Mouse (Mus musculus) telencephalon, adult 2 months (tissue): ENCODE measurements around the gene Grb2.
A peak's percentile ranks its signal among the peaks of the same experiment; 100 is the strongest.

Experiments used
- DNase-seq: peaks from one replicate; pipeline ENCODE4 v3.0.0-alpha.2; 2011; ENCODE audit warnings: low read depth, low spot score

Grb2 gene

DNA sequence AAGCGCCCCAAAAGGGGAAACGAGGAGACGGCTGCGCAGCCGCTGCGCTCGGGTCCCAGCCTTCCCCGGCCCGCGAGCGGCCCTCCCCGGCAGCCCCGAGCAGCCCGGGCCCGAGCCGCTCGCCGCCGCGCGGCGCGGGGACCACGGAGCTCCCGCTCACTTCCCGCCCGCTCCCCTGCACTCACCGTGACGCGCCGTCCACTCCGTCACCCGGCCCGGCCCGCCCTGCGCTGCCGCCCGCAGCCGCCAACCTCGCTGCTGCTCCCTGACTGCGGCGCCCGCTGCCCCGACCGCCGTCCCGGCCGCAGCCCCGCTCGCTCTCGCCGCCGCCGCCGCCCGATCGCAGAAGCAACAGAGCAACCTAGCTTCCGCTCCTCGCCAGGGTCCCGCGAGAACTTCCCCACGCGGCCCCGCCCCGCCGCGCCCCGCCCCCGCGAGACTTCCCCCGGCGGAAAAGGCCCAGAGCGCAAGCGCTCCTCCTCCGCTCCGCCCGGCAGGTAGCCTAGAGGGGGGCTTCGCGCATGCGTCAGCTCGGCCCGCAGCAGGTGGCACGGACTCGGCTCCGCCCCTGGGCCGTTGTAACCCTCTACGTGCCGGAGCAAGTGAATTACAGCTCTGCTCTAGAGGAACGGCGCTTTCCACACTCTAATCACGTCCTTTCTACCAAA lies at the start of gene Grb2:
Gene Grb2, minus strand, starts transcription at position 389 of the 668 bp plus-strand sequence.
- DNase-seq, result peak; percentile 92

DNA sequence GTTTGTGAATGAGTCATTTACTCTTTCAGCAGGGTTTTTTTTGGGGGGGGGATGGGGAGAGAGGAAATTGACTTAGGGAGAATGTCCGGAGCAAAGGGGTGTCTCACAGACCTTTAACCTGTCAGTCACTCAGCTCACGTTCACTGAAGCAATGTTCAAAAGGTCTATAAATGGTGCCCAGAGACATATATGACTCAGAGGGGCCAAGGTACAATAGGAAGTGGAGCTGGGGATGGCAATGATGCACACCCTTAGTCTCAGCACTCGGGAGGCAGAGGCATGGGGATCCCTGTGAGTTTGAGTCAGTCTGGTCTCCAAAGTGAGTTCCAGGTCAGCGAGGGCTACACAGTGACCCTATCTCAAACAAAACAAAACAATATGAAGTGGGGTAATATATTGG lies 45.1 kb upstream of the Grb2 start:
- DNase-seq, result no peak

DNA sequence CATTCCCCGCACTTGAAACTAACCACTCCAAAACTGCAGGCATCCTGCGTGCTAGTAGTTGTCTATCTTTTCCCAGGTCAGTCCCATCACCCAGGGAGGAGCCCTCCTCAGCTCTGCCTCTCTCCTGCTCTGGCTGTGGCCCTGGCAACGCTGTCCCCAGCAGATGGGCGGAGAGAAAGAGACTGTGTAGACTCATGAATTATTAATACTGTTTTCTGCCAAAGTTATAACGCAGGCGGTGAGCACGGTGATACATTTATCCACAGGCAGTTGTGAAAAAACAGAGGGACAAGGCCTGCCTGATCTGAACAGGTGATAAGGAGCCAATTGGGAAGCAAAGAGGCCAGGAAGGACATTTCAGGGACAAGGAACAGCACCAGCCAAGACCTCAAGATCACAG lies 44.3 kb upstream of the Grb2 start:
- DNase-seq, result no peak

DNA sequence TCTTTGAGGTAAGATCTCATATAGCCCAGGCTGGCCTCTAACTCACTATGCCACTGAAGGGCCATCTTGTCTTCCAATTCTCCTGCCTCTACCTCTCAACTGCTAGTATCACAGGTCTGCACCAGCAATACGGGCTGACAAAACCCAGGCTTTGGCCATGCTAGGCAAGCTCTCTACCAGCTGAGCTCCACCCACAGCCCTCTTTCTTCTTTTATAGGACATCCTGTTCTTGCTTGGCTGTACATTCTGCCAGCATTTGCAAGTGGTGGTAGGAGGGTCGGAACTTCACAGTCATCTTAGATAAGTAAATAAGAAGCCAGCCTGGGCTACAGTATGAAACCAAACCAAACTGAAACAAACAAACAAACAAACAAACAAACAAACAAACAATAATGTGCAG lies 43.3 kb upstream of the Grb2 start:
- DNase-seq, result no peak

DNA sequence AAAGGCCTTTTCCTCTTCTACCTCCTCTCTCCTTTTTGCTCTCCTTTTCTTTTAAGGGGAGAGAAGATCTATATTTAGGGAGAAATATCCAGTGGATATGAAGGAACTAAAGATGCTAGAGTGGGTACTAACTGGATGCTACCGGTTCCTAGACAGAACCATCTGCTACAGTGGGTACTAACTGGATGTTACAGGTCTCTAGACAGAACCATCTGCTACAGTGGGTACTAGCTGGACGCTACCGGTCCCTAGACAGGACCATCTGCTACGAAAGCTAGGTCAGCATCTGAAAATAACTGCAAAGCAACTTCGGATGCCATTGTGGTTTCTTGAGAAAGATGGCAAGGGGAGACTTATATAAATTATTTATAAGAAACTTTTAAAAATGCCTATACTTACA lies 41.4 kb upstream of the Grb2 start:
- DNase-seq, result no peak

DNA sequence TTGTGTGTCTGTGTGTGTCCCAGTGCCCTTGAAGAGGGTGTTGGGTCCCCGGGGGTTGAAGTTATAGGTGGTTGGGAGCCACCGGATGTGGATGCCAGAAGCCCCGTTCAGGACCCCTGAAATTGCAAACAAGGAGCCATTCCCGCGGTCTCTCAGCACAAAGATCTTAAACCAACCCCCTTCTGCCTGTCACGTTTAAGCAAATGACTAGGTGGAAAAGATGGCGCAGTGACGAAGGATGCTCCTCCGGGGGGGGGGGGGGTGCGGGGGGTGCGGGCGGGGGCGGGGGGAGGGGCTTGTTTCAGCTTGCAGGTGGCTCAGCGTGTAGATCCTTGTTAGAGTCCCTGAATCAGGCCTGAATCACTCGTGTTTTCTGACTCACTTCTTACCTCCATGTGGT lies 39.0 kb upstream of the Grb2 start:
- DNase-seq, result no peak

DNA sequence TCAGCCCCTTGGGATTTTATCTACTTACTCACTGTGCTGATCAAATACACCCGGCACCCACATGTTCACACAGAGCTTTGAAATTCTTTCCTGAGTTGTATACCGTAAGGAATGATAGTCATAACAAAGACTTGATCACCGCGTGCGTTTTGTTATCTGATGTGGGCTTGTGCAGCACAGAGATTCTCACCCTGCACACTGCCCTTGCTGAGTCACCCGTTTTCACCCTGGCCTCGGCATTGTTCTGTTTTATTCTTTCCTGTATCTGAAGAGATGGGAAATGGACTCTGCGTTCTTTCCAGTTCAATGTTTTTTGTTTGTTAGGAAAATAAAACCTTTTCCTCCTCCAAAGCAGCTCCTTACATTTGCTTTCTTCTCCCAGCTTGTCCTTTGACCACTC lies 38.4 kb upstream of the Grb2 start:
- no peak for DNase-seq

DNA sequence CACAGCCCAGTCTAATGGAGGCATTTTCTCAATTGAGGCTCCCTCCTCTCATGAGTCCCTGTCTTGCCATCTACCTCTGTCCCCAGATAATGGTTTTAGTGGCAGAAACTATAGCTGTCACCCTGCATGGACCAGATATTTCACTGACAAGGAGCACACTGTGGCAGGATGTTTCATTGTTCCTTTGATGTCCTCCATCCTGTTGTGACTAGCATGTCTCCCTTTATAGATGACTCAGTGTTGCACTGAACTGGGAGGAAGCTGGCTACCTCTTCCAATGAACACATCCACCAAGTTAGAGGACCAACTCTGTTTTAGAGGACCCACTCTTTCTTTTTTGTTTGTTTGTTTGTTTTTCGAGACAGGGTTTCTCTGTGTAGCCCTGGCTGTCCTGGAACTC lies 37.7 kb upstream of the Grb2 start:
- DNase-seq, result no peak

DNA sequence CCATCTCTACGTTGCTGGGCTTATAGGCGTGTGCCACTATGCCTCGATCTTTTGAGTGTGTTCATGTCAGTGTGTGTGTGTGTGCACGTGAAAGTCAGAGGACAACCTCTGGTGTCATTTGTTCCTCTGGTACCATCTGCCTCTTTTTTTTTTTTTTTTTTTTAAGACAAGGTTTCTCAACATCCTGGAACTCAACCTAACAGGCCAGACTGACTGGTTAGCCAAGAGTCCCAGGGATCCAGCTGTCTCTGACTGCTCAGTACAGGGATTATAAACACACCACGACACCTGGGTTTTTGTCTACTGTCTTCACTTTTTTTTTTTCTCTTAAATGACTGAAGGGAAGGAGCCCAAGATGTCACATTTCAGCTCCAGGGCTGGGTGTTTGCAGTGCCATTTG lies 36.0 kb upstream of the Grb2 start:
- no peak for DNase-seq

DNA sequence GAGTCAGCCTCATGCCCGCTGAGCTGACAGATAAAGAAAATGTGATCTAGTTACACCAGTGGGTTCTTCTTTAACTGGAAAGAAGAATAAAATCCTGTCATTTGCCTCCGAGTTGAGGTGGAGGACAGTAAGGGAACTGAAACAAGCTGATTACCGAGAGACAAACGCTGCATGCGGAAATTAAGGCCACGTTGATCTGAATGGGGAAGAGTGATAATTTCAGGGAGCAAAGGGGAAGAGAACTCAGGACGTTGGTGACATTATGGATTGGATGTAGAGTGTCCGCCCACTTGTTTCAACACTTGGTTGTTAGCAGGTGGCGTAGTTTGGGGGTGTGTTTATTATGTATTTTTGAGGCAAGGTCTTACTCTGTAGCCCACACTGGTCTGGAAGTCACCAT lies 34.5 kb upstream of the Grb2 start:
- DNase-seq, result no peak

DNA sequence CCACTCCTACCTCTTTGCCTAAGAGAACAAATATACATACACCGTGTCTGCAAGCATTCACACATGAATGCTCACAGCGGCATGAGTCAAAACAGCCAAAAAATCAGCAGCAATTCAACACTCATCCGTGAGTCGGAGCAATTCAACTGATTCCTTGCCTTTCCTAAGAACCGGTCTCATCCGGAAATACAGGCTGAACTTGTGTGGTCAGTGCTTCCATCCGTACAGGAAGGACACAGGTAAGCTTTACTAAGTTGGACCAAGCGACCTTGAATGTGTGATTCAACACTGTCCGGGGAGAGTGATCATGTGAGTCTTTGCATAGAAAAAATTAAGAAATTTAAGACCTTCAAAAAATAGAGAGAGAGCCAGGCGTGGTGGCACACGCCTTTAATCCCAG lies 32.7 kb upstream of the Grb2 start:
- no peak for DNase-seq

DNA sequence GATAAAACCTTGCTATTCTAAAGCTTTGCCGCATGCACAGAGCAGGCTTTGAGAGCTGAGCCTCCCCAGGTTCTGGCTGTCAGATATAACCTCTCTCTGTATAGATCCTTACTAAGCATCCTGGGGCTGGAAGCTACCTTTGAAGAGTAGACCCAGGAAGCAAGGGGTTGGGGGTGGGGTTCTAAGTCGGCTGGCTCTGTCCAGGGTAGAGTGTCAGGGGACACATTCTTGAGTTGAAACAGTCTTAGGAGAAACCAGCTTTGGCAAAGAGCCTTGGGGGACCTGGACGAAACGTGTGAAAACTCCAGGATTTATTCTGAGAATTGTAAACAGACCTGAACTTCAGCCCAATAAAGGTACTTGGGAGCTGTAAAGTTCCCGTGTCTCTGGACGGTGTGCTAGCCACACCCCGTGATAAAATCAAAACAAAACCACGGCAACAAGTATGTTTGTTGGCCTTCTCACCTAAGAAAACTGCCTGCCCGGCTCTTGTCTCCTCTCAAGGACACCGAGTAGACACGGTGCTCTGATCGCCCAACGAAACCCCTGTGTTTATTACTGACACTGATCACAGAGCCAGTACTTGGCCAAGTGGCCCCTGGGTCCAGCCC lies 30.0 kb upstream of the Grb2 start:
- DNase-seq, result no peak

DNA sequence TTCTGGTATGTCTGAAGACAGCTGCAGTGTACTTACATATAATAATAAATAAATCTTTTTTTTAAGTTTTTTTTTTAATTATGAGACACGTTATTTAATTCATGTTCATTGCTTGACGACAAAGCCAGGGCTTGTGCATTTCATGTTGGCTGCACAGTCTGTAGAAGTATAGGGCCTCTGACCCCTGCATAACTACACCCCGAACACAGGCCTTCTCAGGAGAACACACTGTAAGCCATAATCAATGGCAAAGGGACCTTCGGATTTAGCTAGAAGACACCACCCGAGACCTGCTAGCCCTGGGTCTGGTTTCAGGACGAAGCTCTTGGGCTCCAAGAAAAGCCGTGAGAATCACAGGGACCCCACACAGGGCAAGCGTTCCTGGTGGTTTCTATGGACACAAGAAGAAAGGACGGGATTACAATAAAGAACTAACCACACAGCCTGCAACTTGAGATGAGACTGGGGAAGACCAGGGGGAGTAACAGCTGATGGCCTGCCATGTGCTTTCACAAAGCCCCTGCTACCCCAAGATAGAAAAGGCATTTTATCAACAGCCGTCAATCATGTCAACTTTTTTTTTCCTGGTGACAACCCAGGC lies 29.3 kb upstream of the Grb2 start:
- DNase-seq, result no peak

DNA sequence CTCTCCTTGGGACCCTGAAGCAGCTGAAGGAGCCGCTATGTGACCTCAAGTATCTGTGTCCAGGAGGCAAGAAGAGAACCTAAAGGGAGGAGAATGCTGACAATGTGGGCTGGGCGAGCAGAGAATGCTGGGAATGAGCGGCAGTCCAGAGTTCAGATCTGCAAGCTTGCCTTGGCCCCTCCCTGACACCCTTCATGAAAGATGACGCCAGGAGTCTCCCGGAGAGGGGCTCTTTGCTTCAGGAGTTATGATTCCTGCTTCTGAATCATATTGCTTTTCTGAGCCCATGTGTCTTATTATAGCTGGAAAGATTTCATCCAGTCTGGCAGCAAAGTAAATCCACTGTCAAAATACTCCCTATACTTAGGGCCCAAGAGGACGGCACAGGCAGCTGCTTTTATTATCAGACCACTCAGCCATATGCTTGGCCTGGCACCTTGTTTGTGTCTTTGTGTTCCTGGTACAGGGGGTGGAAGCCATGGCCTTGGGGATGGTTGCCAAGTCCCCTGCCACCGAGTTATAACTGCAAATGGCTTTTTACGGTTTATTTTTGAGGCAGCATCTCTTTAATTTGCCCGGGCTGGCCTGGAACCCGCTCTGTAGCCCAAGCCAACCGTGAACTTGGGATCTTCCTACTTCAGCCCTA lies 25.8 kb upstream of the Grb2 start:
- DNase-seq, result no peak

DNA sequence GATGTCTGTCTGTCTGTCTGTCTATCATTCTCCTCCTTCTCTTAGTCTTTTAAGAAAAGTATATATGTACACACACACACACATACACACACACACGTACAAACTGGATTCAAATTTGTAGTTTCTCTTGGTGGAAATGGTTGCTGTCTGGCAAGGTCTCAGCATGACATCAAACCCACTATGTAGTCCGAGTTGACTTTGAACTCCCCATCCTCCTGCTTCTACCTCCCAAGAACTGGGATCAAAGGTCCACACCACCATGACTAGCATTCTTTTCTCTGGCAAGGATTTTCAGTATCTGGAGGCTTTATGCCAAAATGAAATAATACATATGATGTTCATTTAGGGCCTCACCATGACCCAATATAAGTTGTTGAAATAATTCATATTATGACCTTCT lies 14.8 kb upstream of the Grb2 start:
- no peak for DNase-seq

DNA sequence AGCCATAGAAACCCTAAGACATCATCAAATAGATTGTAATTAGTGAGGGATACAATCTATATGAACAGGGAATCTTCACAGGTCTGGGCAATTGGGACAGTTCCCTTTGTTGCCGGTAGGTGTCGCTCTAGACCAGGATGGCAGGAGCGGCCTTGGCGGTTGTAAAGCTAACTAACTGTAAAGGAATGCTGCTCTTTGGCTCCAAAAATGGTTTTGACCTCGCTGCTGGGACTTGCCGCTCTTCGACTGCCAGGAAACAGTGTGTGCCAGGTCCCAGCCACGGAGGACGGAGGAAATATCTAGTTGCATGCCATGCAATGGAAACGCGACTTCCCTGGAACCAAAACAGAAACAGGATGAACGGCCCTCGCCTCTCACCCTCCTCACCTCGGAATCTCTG lies 14.2 kb upstream of the Grb2 start:
- DNase-seq, result no peak

DNA sequence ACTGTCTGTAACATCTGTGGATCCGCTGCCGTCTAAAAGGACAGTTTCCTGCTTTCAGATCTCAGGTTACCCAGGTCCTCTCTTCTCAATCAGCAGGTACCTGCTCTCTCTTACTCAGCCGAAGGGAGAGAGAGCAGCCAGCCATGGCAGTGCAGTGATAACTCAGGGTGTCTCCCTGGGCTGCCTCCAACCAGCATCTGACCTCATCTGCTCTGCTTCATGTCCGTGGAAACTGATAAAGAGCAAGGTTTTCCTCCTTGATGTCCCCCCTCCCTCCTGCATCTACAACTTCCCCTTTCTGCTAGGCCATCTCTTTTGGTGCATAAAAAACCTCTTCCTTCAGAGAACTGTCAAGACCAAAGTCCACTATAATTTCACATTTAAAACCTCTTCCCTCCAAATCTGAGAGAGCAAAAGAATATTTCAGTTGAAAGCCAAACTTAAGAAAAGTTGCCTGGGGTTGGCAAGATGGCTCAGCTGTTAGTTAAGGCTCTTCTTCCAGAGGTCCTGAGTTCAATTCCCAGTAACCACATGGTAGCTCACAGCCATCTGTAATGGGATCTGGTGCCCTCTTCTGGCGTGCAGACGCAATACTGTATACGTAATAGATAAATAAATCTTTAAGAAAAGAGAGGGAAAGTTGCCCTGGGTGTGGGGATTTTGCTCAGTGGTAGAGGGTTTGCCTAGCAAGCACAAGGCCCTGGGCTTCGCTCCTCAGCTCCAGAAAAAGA lies 9.4 kb upstream of the Grb2 start:
- no peak for DNase-seq

DNA sequence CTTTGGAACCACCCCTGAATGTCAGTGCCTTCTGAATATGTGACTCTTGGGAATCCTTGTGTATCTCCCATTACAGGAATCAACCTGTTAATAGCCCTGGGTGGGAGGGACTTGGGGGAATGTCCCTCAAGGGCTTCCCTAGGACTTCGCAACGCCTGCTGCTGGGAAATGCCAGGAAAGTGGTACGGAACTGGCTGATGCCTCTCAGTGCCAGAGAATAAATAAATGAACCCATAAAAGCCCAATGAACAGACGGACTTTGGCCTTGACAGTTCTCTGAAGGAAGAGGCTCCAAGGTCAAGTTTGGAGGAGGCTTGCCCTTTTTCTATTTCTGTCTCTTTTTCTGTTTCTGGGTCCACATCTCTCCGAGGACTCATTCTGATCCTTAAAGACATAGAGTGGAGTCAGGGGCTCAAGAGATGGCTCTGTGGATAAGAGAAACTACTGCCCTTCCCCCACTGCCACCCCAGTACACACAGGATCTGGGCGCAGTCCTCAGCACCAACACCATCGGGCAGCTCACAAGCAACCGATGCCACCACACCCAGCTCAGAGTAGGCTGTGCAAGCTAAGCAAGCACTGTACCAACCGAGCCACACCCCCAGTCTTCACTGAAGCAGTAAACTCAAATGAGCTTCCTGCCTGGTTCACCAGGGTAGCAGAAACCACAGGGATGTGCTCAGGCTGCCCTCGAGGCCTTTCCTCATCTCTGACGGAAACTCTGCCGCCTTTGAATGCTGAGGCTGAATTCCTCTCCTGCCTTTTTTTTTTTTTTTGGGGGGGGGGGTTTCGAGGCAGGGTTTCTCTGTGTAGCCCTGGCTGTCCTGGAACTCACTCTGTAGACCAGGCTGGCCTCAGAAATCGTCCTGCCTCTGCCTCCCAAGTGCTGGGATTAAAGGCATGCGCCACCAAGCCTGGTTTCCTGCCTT lies 8.3 kb upstream of the Grb2 start:
- no peak for DNase-seq

DNA sequence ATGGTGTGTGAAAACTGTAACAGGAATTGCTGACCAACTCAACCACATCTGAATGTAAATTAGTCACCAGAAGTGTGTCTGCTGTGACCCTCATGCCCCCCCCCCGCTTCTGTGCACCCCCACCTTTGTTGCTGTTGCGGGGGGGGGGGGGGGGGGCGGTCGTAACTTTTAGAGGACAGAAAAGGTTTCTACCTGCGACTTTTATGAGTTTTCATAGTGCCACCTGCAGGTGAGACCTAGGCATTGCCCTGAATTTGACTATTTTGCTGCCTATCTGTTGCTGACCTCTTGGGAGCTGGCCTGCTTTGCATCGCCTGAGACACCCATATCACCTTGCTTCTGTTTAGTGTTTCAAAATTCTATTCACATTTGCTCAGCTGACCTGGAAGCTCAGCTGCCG lies 6.1 kb upstream of the Grb2 start:
- DNase-seq, result no peak

DNA sequence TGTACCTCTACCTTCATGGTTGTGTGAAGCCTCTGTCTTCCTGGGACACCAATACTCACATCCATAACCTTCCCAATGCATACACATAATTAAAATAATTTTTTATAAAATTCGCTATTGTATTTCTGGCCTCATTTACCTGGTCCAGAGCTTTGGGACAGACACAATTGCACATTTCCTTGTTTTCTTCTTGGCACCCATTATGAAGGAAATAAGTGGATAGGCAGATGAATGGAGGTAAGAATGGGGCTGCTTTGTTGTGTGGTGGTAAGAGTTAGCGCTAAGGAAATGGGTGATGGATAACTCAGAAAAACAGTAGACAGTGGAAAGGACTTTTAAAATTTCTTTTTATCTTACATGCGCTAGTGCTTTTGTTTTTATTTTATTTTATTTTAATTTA lies 5.0 kb upstream of the Grb2 start:
- DNase-seq, result no peak

DNA sequence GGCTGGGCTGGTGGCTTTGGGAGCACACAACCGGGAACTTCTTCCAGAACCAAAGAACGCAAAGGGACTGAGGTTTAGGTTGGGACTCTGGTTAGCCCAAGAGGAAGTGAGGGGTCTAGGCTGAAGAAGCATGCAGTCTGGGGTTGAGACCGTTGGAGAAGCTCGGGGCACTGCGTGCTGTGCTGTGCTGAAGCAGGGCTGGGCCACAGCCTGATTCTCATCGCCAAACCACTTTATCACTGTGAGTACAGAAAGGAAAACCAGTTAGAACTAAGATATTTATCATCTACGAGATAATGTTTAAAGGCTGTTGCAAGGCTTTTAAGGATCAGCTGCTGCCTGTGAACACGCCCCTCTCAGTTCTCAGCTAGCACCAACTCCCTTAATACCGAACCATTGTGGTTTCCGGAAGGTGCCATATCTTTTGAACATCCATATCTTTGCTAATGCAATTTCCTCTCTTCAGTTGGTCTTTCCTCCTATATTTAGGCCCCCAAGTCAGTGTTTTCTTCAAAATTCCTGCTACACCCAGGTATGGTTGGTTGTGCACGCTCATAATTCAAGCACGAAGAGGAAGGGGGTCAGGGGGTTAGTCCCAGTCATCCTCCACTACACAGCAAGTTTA lies 4.4 kb upstream of the Grb2 start:
- no peak for DNase-seq
